Mouse (Mus musculus) heart, embryonic 14.5 days (tissue): ENCODE data around the gene Zfp449. TPM values are rescaled to one million over a fixed set of nuclear protein-coding genes. Genes with fewer than 3 reads are reported as not detected.
A peak's percentile ranks its signal among the peaks of the same experiment; 100 is the strongest.
"Not testable (repeated sequence)": the region's sequence is repeated elsewhere in the genome, so short reads cannot be mapped to it uniquely, and the experiment has no call there.

Experiments used
- ATAC-seq: fragments of 200-750 bp; cut with Nextera tagmentation; 2 replicates; pipeline ENCODE4 v1.8.0; 2017; ENCODE audit warnings: low read depth, moderate TSS enrichment; ENCODE audit not compliant: insufficient number of reproducible peaks, insufficient read depth, low FRiP score
- H3K27ac ChIP-seq, 2 experiments: fragments of 200-500 bp in 1 of 2; fragments of 300-500 bp in 1 of 2; sonication (generic) in 1 of 2; replicated peaks in 1 of 2; 2 replicates each; pipeline ENCODE4 v1.5.1; 2012 to 2014; ENCODE audit warnings: low read depth in 2 of 2, low read length in 2 of 2, control low read depth in 1 of 2, mild to moderate bottlenecking in 1 of 2, mixed read lengths in 1 of 2; ENCODE audit not compliant: control insufficient read depth in 1 of 2, insufficient read depth in 1 of 2
- H3K27me3 ChIP-seq: fragments of 300-500 bp; sonication (generic); 2 replicates; pipeline ENCODE4 v1.6.1; 2014; ENCODE audit warnings: mild to moderate bottlenecking, low read length, control low read depth; ENCODE audit not compliant: control insufficient read depth, insufficient read depth
- H3K36me3 ChIP-seq: fragments of 300-500 bp; sonication (generic); 2 replicates; pipeline ENCODE4 v1.6.1; 2014; ENCODE audit warnings: mild to moderate bottlenecking, control low read depth, low read length, mixed read lengths; ENCODE audit not compliant: control insufficient read depth, insufficient read depth
- H3K4me1 ChIP-seq, 2 experiments: fragments of 200-500 bp in 1 of 2; fragments of 300-500 bp in 1 of 2; sonication (generic) in 1 of 2; 2 replicates each; pipeline ENCODE4 v1.6.1; 2012 to 2014; ENCODE audit warnings: low read length in 2 of 2, control low read depth in 1 of 2, mixed read lengths in 1 of 2; ENCODE audit not compliant: control insufficient read depth in 2 of 2, insufficient read depth in 2 of 2
- H3K4me2 ChIP-seq: fragments of 300-500 bp; sonication (generic); 2 replicates; pipeline ENCODE4 v1.6.1; 2014; ENCODE audit warnings: mild to moderate bottlenecking, low read length
- H3K4me3 ChIP-seq, 2 experiments: fragments of 200-500 bp in 1 of 2; fragments of 300-500 bp in 1 of 2; sonication (generic) in 1 of 2; 2 replicates each; pipeline ENCODE4 v1.5.1; 2012 to 2014; ENCODE audit warnings: low read length in 2 of 2, mild to moderate bottlenecking in 2 of 2, control low read depth in 1 of 2, low read depth in 1 of 2, moderate library complexity in 1 of 2; ENCODE audit not compliant: control insufficient read depth in 1 of 2, insufficient read depth in 1 of 2
- H3K9ac ChIP-seq: fragments of 300-500 bp; sonication (generic); 2 replicates; pipeline ENCODE4 v1.6.1; 2014; ENCODE audit warnings: mild to moderate bottlenecking, low read length
- H3K9me3 ChIP-seq: fragments of 300-500 bp; sonication (generic); 2 replicates; pipeline ENCODE4 v1.6.1; 2016; ENCODE audit warnings: low read length, control low read depth; ENCODE audit not compliant: control insufficient read depth
- WGBS: fragments of 180-500 bp; shearing (Covaris S2); extraction: QIAGEN DNeasy Blood & Tissue Kit; methylation state at CpG from one replicate; pipeline ENCODE4 v1.1.7; 2014; 5-methylcytosine and 5-hydroxymethylcytosine counted together
- polyA plus RNA-seq: library from polyadenylated mRNA; unstranded; fragments of >200 nt; fragmentation: Nextera tagmentation; extraction: Ambion mirVana; gene quantifications from 2 replicates; pipeline ENCODE4 v1.2.1, GENCODE M21; 2014

The Zfp449 gene
- polyA plus RNA-seq, 1 experiment from 2014 or later, result 10.2 TPM

GRCm38 (mm10) chrX:56346932-56347253 lies 693 bp downstream of the Zfp449 start:
- Histone ChIP-seq H3K36me3 (no peaks in the 10 kb centered on the region), H3K4me3 (peak overlapping the region; percentile 61 to 79), H3K9me3 (no peaks in the 10 kb centered on the region), H3K27me3 (no peaks in the 10 kb centered on the region), H3K9ac (peak overlapping the region; percentile 77), H3K4me1 (no peaks in the 10 kb centered on the region; a peak in 1 of 4 replicates), H3K27ac (0 out of 4 replicates have a peak overlapping the region, but pooled peaks of 1 of the 2 experiments have one; percentile 37), H3K4me2 (peak overlapping the region; percentile 59)
- peak; percentile 31; the same call in 1 of the 2 replicates for ATAC-seq
- 48% methylated on average over 8 of the region's 8 CpGs for WGBS

DNA sequence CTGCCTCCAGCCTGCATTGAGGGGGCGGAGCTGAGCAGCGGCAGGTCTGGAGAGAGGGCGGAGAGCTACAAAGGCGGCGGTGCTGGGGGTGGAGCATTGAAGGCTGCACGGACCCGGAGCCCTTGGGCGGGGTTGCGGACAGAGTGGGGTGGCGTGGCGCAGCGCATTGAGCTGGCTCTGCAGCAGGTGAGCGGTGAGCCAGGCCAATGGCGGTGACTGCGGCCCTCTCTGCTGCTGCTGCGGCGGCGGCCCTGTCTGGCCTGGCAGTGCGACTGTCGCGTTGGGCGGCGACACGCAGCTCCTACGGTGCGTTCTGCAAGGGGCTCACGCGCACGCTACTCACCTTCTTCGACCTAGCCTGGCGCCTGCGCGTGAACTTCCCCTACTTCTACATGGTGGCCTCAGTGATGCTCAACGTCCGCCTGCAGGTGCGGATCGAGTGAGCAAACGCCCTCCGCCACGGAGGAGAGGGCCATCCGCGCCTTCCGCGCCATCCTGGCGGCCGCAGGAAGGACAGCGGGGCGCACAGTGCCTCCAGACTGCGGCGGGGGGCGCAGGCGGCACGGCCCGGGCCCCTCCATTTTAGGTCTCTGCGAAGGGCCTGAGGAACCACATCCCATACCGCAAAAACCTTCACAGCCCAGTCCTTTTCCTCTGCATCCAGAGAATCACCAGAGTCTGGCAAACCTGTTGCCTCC lies 28.4 kb downstream of the Zfp449 start, which contains the start of gene Smim10l2a:
Gene Smim10l2a, plus strand, starts transcription at position 156 of the 698 bp plus-strand sequence.
- H3K9me3 ChIP-seq, H3K27ac ChIP-seq, H3K4me1 ChIP-seq, H3K36me3 ChIP-seq, H3K27me3 ChIP-seq: not testable (repeated sequence)
- peak within 1 kb of the TSS; percentile 69 for H3K4me2 ChIP-seq
- peak within 1 kb of the TSS; percentile 47 to 65 for H3K4me3 ChIP-seq
- peak; percentile 75; the same call in 1 of the 2 replicates for ATAC-seq
- peak within 1 kb of the TSS; percentile 55; the same call in 1 of the 2 replicates for H3K9ac ChIP-seq
- 14% methylated on average over 56 of the region's 56 CpGs for WGBS

GRCm38 (mm10) chrX:56380852-56381251 lies 34.7 kb downstream of the Zfp449 start:
- Histone ChIP-seq H3K4me2 (no peak overlapping the region), H3K27me3 (no peaks in the 10 kb centered on the region), H3K4me3 (no peak overlapping the region), H3K27ac (no peak overlapping the region), H3K36me3 (no peaks in the 10 kb centered on the region), H3K4me1 (no peaks in the 10 kb centered on the region), H3K9me3 (no peaks in the 10 kb centered on the region), H3K9ac (no peak overlapping the region)
- WGBS, result 39% methylated on average over 2 of the region's 2 CpGs
- ATAC-seq, result no peak

GRCm38 (mm10) chrX:56384142-56384541 lies 37.9 kb downstream of the Zfp449 start:
- Histone ChIP-seq H3K4me2 (no peak overlapping the region), H3K36me3 (no peaks in the 10 kb centered on the region), H3K4me1 (no peaks in the 10 kb centered on the region), H3K9me3 (no peaks in the 10 kb centered on the region), H3K27ac (no peak overlapping the region), H3K4me3 (no peak overlapping the region), H3K27me3 (no peaks in the 10 kb centered on the region), H3K9ac (no peak overlapping the region)
- ATAC-seq, result no peak
- WGBS, result 77% methylated on average over 2 of the region's 2 CpGs

DNA sequence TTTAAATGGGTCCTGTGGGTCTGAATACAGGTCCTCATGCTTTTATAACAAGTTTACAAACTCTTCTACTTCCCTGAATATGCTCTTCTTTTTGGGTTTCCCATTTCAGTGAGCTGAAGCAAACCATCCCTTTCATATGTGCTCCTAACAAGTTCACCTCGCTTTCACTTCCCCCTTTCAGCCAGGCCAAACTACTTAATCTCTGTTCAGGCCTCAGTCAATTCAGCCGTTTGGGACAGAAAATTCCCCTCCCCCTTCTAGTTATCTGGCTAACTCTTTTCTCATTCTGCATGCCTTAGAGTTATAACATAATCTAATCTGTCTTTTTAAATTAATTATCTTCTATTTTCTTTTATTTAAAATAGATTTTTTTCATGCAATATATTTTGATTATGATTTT lies 58.4 kb downstream of the Zfp449 start:
- ATAC-seq, result no peak
- H3K9me3 ChIP-seq, result no peaks in the 10 kb centered on the region
- WGBS, result 25% methylated on average over 2 of the region's 2 CpGs

DNA sequence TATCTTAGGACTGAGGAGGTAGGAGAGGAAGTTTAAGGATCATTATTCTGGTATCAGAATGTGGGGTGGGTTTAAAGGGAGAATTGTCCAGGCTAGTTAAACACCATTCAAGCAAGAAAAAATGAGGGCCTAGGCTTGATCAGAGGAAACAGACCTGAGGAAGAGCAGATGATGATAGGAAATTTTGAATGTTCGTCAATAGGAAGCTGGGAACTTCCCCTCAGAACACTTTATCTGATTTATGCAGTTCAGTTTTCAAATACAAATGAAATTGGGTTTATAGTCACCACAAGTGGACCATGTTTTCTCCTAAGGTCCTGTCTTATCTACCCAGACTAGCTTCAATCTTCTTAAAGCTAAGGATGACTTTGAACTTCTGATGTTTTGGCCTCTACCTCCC lies 59.3 kb downstream of the Zfp449 start:
- H3K9ac ChIP-seq, result no peak overlapping the region
- no peak overlapping the region for H3K4me3 ChIP-seq
- H3K27me3 ChIP-seq, result no peaks in the 10 kb centered on the region
- no peak for ATAC-seq
- WGBS, result 41% methylated on average over 1 of the region's 1 CpGs
- no peak overlapping the region for H3K4me2 ChIP-seq
- H3K4me1 ChIP-seq, result no peaks in the 10 kb centered on the region
- H3K9me3 ChIP-seq, result no peaks in the 10 kb centered on the region
- no peaks in the 10 kb centered on the region for H3K36me3 ChIP-seq
- H3K27ac ChIP-seq, result no peak overlapping the region

More for the DNA sequence above, 58.4 kb downstream of the Zfp449 start:
- Histone ChIP-seq H3K27me3 (no peaks in the 10 kb centered on the region), H3K36me3 (no peaks in the 10 kb centered on the region), H3K9ac (no peak overlapping the region), H3K4me1 (no peaks in the 10 kb centered on the region), H3K27ac (no peak overlapping the region), H3K4me2 (no peak overlapping the region), H3K4me3 (no peak overlapping the region)

DNA sequence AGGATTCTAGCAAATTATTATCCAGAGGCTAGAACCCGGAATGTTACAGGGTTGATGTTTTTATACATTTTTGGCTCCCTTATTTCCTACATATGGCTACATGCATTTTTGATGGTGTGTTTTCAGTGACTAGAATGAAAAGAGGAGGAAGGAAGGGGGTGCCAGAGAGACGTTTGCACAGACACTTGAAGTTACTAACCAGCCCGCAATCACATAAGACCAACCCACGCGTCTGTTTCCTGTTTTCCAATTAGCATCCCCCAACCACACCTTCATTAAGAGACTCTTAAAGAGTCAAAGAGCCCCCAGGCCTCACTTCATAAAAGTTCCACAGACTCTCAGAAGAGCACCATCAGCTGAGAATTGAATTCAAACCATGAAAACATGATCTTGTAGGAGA lies 59.9 kb downstream of the Zfp449 start:
- Histone ChIP-seq H3K4me2 (no peak overlapping the region), H3K9ac (no peak overlapping the region), H3K27me3 (no peaks in the 10 kb centered on the region), H3K4me1 (no peaks in the 10 kb centered on the region), H3K4me3 (no peak overlapping the region), H3K27ac (no peak overlapping the region), H3K9me3 (no peaks in the 10 kb centered on the region), H3K36me3 (no peaks in the 10 kb centered on the region)
- 64% methylated on average over 5 of the region's 5 CpGs for WGBS
- no peak for ATAC-seq
